Comparison of ENCODE assay signal across 9 mouse cellular contexts in the genomic region with DNA sequence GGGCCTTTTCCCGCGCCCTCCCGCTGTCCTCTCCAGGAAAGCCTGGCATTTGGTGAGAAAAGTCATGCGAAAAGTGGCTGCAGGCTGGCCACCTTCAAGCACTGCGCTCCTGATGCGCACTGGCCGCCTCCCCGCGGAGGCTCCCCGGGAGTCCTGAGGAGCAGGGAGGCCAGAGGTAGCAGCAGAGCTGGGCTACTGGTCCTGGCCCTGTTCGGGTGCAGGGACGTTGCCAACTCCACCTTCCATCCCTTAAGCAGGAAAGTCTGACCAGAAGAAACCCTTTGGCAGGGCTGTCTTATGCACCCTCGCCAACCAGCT. TPM values are rescaled to one million over a fixed set of nuclear protein-coding genes. Genes with fewer than 3 reads are reported as not detected.
DNase-seq lines count a peak whose midpoint lies in the region; ATAC-seq and TF ChIP-seq lines count a peak whose summit lies in the region.
"Had no signal": no experiment of that assay in that cellular context is flagged by ENCODE, and none has a peak within 500 bp of the region (broad histone marks: within the 10 kb centered on the region; RNA-seq: fewer than 3 reads in every experiment).

No protein-coding gene starts in this region.

- H3K4me2 ChIP-seq in heart, embryonic 11.5 days: peak overlapping the region; percentile 93
- H3K4me2 ChIP-seq in intestine, embryonic 14.5 days (ENCODE audit: low read length): peak overlapping the region; percentile 87
- H3K4me2 ChIP-seq in neural tube, embryonic 12.5 days (replicated peaks): peak overlapping the region; percentile 90

- TF ChIP-seq CTCF in E14TG2a.4 (conservative IDR thresholded peaks at IDR 0.05; ENCODE audit: low read length): no peak

- peaks cover 28% of the 10 kb centered on the region for H3K27me3 ChIP-seq in heart, embryonic 11.5 days (ENCODE audit: control insufficient read depth, insufficient read depth, low read length)
- peaks cover 32% of the 10 kb centered on the region for H3K27me3 ChIP-seq in E14TG2a.4 (ENCODE audit: insufficient read depth, low read length)
- peaks cover 21% of the 10 kb centered on the region for H3K27me3 ChIP-seq in intestine, embryonic 14.5 days (replicated peaks; ENCODE audit: control insufficient read depth, insufficient read depth, low read length)
- H3K27me3 ChIP-seq in neural tube, embryonic 12.5 days (replicated peaks): peaks cover 20% of the 10 kb centered on the region

- H3K9ac ChIP-seq in heart, embryonic 11.5 days (ENCODE audit: low read depth, low read length): no peak overlapping the region
- no peak overlapping the region for H3K9ac ChIP-seq in intestine, embryonic 14.5 days (ENCODE audit: low read length)
- H3K9ac ChIP-seq in neural tube, embryonic 12.5 days: no peak overlapping the region; the same call in 1 of the 2 replicates
- H3K9ac ChIP-seq: liver, embryonic 14.5 days had no signal

- H3K27ac ChIP-seq in heart, embryonic 11.5 days (ENCODE audit: low read depth, low read length): no peak overlapping the region
- no peak overlapping the region for H3K27ac ChIP-seq in intestine, embryonic 14.5 days (ENCODE audit: low read depth)
- H3K27ac ChIP-seq in neural tube, embryonic 12.5 days: no peak overlapping the region
- H3K27ac ChIP-seq: liver, embryonic 14.5 days had no signal

- peak overlapping the region; percentile 58 for H3K4me3 ChIP-seq in heart, embryonic 11.5 days (ENCODE audit: low read depth, low read length)
- H3K4me3 ChIP-seq in E14TG2a.4 (replicated peaks; ENCODE audit: low read length): peak overlapping the region; percentile 84
- H3K4me3 ChIP-seq in intestine, embryonic 14.5 days (ENCODE audit: low read depth, low read length): peak overlapping the region; percentile 50
- H3K4me3 ChIP-seq in neural tube, embryonic 12.5 days: peak overlapping the region; percentile 50

- no peaks in the 10 kb centered on the region for H3K9me3 ChIP-seq in heart, embryonic 11.5 days (replicated peaks; ENCODE audit: control insufficient read depth, low read length)
- H3K9me3 ChIP-seq in E14TG2a.4 (ENCODE audit: low read length): no peaks in the 10 kb centered on the region
- no peaks in the 10 kb centered on the region for H3K9me3 ChIP-seq in intestine, embryonic 14.5 days (ENCODE audit: control insufficient read depth, low read length)
- H3K9me3 ChIP-seq in neural tube, embryonic 12.5 days: no peaks in the 10 kb centered on the region

- WGBS in heart, embryonic 11.5 days (ENCODE audit: insufficient replicate concordance): 6% methylated on average over 13 of the region's 13 CpGs
- 10% methylated on average over 13 of the region's 13 CpGs for WGBS in intestine, embryonic 14.5 days
- 5% methylated on average over 13 of the region's 13 CpGs for WGBS in neural tube, embryonic 12.5 days

- DNase-seq in heart, postnatal 4 days: no peak
- peak; percentile 55 to 67 for DNase-seq in cerebellum, postnatal 36 days
- DNase-seq in intestine, embryonic 14.5 days (ENCODE audit: low spot score): peak; percentile 65
- DNase-seq in spleen, postnatal 14 days (ENCODE audit: low spot score in 2 of 2): no peak
- DNase-seq in urinary bladder, postnatal 10 days (ENCODE audit: low spot score): no peak

- ATAC-seq in heart, embryonic 11.5 days (replicated peaks; ENCODE audit: insufficient number of reproducible peaks, low FRiP score, low TSS enrichment): no peak
- no peak for ATAC-seq in intestine, embryonic 14.5 days (replicated peaks; ENCODE audit: low FRiP score, low TSS enrichment, low read depth)
- no peak for ATAC-seq in neural tube, embryonic 12.5 days (ENCODE audit: low FRiP score, low read depth)

- no peaks in the 10 kb centered on the region for H3K36me3 ChIP-seq in heart, embryonic 11.5 days (ENCODE audit: control insufficient read depth, insufficient read depth, low read length)
- no peaks in the 10 kb centered on the region for H3K36me3 ChIP-seq in E14TG2a.4 (ENCODE audit: insufficient read depth, low read length)
- no peaks in the 10 kb centered on the region for H3K36me3 ChIP-seq in intestine, embryonic 14.5 days (ENCODE audit: control insufficient read depth, insufficient read depth, low read length)
- H3K36me3 ChIP-seq in neural tube, embryonic 12.5 days: no peaks in the 10 kb centered on the region

- H3K4me1 ChIP-seq in heart, embryonic 11.5 days (ENCODE audit: control insufficient read depth, insufficient read depth, low read length): peaks cover 4% of the 10 kb centered on the region; the same call in 1 of the 2 replicates
- peaks cover 13% of the 10 kb centered on the region for H3K4me1 ChIP-seq in E14TG2a.4 (replicated peaks; ENCODE audit: low read depth, low read length)
- peaks cover 7% of the 10 kb centered on the region; the same call in 1 of the 2 replicates for H3K4me1 ChIP-seq in intestine, embryonic 14.5 days (replicated peaks; ENCODE audit: control insufficient read depth, insufficient read depth, low read length)
- H3K4me1 ChIP-seq in neural tube, embryonic 12.5 days: peaks cover 8% of the 10 kb centered on the region; the same call in 1 of the 2 replicates

RNA-seq across cellular contexts. Expression of a gene that starts 0.7 kb away (rescaled TPM):
- polyA plus RNA-seq in heart, embryonic 11.5 days (2014; fragmentation: Nextera tagmentation; extraction: Ambion mirVana): 0.30 and 0.39 TPM in 2 replicates
- total RNA-seq in heart, postnatal 4 days (2021): under 1 TPM; 0.29 to 0.38 TPM
- 0.85 and 0.87 TPM in 2 replicates for polyA plus RNA-seq in intestine, embryonic 14.5 days (2014; fragmentation: Nextera tagmentation; extraction: Ambion mirVana)
- polyA plus RNA-seq in neural tube, embryonic 12.5 days (2016; fragmentation: Nextera tagmentation; extraction: Ambion mirVana): 1.5 and 2.3 TPM in 2 replicates

RNA-seq across cellular contexts. Expression of a gene that starts 53.4 kb away (rescaled TPM):
- 24.8 and 25.7 TPM in 2 replicates for polyA plus RNA-seq in heart, embryonic 11.5 days (2014; fragmentation: Nextera tagmentation; extraction: Ambion mirVana)
- 10 to 100 TPM; 43.7 to 48.1 TPM for total RNA-seq in heart, postnatal 4 days (2021)
- 31.1 and 31.3 TPM in 2 replicates for polyA plus RNA-seq in intestine, embryonic 14.5 days (2014; fragmentation: Nextera tagmentation; extraction: Ambion mirVana)
- 25.2 and 28.8 TPM in 2 replicates for polyA plus RNA-seq in neural tube, embryonic 12.5 days (2016; fragmentation: Nextera tagmentation; extraction: Ambion mirVana)

Comparison
In these comparisons a context has a peak if more than half of its experiments do, and no peak if none do; other contexts are left out.
1. DNase-seq: peak in cerebellum, postnatal 36 days (2 of 2) and intestine, embryonic 14.5 days (single experiment); none in heart, postnatal 4 days (single experiment), spleen, postnatal 14 days (0 of 2) and urinary bladder, postnatal 10 days (single experiment).
2. Peak in every context shown above with its lines, with median percentiles within 50 percentile points of each other: H3K4me2 ChIP-seq and H3K4me3 ChIP-seq.